Mouse (Mus musculus): ENCODE results near the gene Slfn3. TPM values are rescaled to one million over a fixed set of nuclear protein-coding genes. Genes with fewer than 3 reads are reported as not detected.
"Not testable (repeated sequence)": the region's sequence is repeated elsewhere in the genome, so short reads cannot be mapped to it uniquely, and the experiment has no call there.

Gene Slfn3
- 1.1 and 1.2 TPM in 2 replicates for polyA plus RNA-seq (2014; fragmentation: Nextera tagmentation; extraction: Ambion mirVana)

DNA sequence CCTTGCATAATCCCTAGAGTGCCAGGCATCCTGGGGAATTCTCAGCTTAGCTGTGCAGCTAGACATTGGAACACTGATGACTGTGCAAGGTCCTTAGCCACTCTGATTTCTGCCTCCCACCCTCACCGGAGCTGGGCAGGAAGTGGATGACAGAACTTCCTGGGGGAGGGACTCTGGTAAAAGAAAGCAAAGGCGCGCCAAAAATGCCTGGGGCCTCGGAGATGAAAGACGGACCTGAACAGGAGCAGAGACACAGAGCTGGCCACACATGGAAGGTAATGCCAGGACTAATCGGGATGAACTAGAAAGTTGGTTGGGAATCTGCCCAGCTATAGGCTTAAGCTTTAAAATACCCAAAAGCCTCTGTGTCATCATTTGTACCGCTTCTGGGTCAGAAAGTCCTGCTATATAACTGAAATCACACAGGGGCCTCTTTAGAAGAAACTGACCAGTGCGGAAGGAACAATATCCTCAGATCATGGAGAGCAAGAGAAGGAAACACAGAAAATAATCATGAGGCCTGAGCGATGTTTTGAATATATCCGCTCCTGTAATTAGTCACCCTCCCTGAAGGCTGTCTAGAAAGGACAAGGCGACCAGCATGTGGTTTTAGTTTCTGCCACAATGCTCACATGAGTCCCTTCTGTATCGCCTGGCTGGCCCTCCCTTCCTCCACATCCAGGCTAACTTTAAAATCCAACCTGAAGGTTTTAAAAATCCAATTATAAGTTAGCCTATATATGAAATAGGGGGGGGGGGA lies at the start of gene Slfn3:
TSS of gene Slfn3 (plus strand) at position 197 of the 760 bp plus-strand sequence.
- Histone ChIP-seq H3K9ac (no peak within 1 kb of the TSS), H3K4me1 (ENCODE audit: insufficient read depth) (no peaks in the 10 kb centered on the region), H3K4me2 (peak within 1 kb of the TSS; percentile 35), H3K27ac (ENCODE audit: low read depth) (no peak within 1 kb of the TSS), H3K36me3 (ENCODE audit: insufficient read depth) (no peaks in the 10 kb centered on the region), H3K9me3 (ENCODE audit: low read depth, low read length) (no peaks in the 10 kb centered on the region), H3K4me3 (ENCODE audit: low read depth, low read length) (no peak within 1 kb of the TSS), H3K27me3 (ENCODE audit: insufficient read depth, low read length) (no peaks in the 10 kb centered on the region)
- peak; percentile 11 for DNase-seq
- ATAC-seq (ENCODE audit: insufficient read depth), result no peak; the same call in 1 of the 2 replicates
- WGBS, result 71% methylated on average over 12 of the region's 12 CpGs
- TF ChIP-seq CTCF (IDR thresholded peaks at IDR 0.05; ENCODE audit: low read depth), result no peak

GRCm38 (mm10) chr11:83148939-83149338 lies 42.2 kb upstream of the Slfn3 start:
- not testable (repeated sequence) for H3K9me3 ChIP-seq (ENCODE audit: low read depth, low read length); ATAC-seq (ENCODE audit: insufficient read depth); H3K27ac ChIP-seq (ENCODE audit: low read depth); DNase-seq; H3K4me2 ChIP-seq; H3K4me1 ChIP-seq (ENCODE audit: insufficient read depth); H3K27me3 ChIP-seq (ENCODE audit: insufficient read depth, low read length); H3K36me3 ChIP-seq (ENCODE audit: insufficient read depth); H3K9ac ChIP-seq; H3K4me3 ChIP-seq (ENCODE audit: low read depth, low read length)
- WGBS, result no CpG with 5 or more reads among the region's 1 CpGs

GRCm38 (mm10) chr11:83174948-83175539 lies 16.1 kb upstream of the Slfn3 start, which contains the start of gene Slfn4:
Slfn4 (plus strand) TSS chr11:83175186.
- DNase-seq (no peak), ATAC-seq (ENCODE audit: insufficient read depth) (no peak)
- H3K27ac ChIP-seq (ENCODE audit: low read depth), result no peak within 1 kb of the TSS
- no peak within 1 kb of the TSS for H3K4me3 ChIP-seq (ENCODE audit: low read depth, low read length)
- no peak within 1 kb of the TSS for H3K4me2 ChIP-seq
- no peaks in the 10 kb centered on the region for H3K27me3 ChIP-seq (ENCODE audit: insufficient read depth, low read length)
- WGBS, result 81% methylated on average over 12 of the region's 12 CpGs
- H3K9ac ChIP-seq, result no peak within 1 kb of the TSS
- no peaks in the 10 kb centered on the region for H3K36me3 ChIP-seq (ENCODE audit: insufficient read depth)
- TF ChIP-seq CTCF (IDR thresholded peaks at IDR 0.05; ENCODE audit: low read depth), result no peak
- H3K4me1 ChIP-seq (ENCODE audit: insufficient read depth), result no peaks in the 10 kb centered on the region
- H3K9me3 ChIP-seq (ENCODE audit: low read depth, low read length), result no peaks in the 10 kb centered on the region

DNA sequence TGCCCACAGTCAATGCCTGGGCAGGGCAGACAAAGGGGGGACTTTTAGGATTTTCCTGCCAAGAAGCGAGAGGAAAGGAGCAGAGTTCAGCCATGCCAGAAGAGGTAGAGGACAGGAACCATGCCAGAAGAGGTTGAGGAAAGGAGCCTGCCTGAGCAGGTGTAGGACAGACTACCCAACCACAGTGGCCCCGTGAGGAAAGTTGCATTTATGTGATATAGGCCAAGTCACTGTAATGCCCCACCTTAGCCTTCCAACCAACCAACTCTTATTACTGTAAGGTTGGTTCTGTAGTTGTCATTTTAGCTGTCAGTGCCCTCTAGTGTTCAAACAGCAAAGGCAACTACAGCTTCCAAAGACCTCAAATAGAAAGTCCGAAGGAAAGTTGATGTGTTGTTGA lies 871 bp downstream of the Slfn3 start:
- Histone ChIP-seq H3K36me3 (ENCODE audit: insufficient read depth) (no peaks in the 10 kb centered on the region), H3K27ac (ENCODE audit: low read depth) (no peak overlapping the region), H3K4me1 (ENCODE audit: insufficient read depth) (no peaks in the 10 kb centered on the region), H3K9ac (no peak overlapping the region), H3K4me3 (ENCODE audit: low read depth, low read length) (no peak overlapping the region), H3K27me3 (ENCODE audit: insufficient read depth, low read length) (no peaks in the 10 kb centered on the region), H3K9me3 (ENCODE audit: low read depth, low read length) (no peaks in the 10 kb centered on the region), H3K4me2 (peak overlapping the region; percentile 35)
- peak; percentile 65 for TF ChIP-seq CTCF (IDR thresholded peaks at IDR 0.05; ENCODE audit: low read depth)
- DNase-seq (peak; percentile 62), ATAC-seq (ENCODE audit: insufficient read depth) (no peak)
- WGBS, result 60% methylated on average over 3 of the region's 3 CpGs

- Histone ChIP-seq H3K36me3 (ENCODE audit: insufficient read depth) (no peaks in the 10 kb centered on the region), H3K27me3 (ENCODE audit: insufficient read depth, low read length) (no peaks in the 10 kb centered on the region), H3K9ac (no peak overlapping the region), H3K9me3 (ENCODE audit: low read depth, low read length) (no peaks in the 10 kb centered on the region), H3K4me2 (no peak overlapping the region), H3K4me3 (ENCODE audit: low read depth, low read length) (no peak overlapping the region), H3K4me1 (ENCODE audit: insufficient read depth) (no peaks in the 10 kb centered on the region), H3K27ac (ENCODE audit: low read depth) (no peak overlapping the region)
- ATAC-seq (ENCODE audit: insufficient read depth) (no peak), DNase-seq (no peak)
- no peak for TF ChIP-seq CTCF (IDR thresholded peaks at IDR 0.05; ENCODE audit: low read depth)
These were observed 13.9 kb downstream of the Slfn3 start for GRCm38 (mm10) chr11:83205002-83205401.

- Histone ChIP-seq H3K4me1 (ENCODE audit: insufficient read depth) (no peaks in the 10 kb centered on the region), H3K9ac (no peak overlapping the region), H3K4me2 (no peak overlapping the region), H3K4me3 (ENCODE audit: low read depth, low read length) (no peak overlapping the region), H3K36me3 (ENCODE audit: insufficient read depth) (no peaks in the 10 kb centered on the region), H3K27ac (ENCODE audit: low read depth) (no peak overlapping the region), H3K27me3 (ENCODE audit: insufficient read depth, low read length) (no peaks in the 10 kb centered on the region), H3K9me3 (ENCODE audit: low read depth, low read length) (no peaks in the 10 kb centered on the region)
- DNase-seq, result no peak
- 67% methylated on average over 1 of the region's 1 CpGs for WGBS
- no peak for TF ChIP-seq CTCF (IDR thresholded peaks at IDR 0.05; ENCODE audit: low read depth)
- ATAC-seq (ENCODE audit: insufficient read depth), result no peak
These were observed 25.0 kb downstream of the Slfn3 start for GRCm38 (mm10) chr11:83216119-83216518.

- H3K9ac ChIP-seq, result no peak overlapping the region
- DNase-seq (no peak), ATAC-seq (ENCODE audit: insufficient read depth) (no peak)
- no peak for TF ChIP-seq CTCF (IDR thresholded peaks at IDR 0.05; ENCODE audit: low read depth)
- no peaks in the 10 kb centered on the region for H3K9me3 ChIP-seq (ENCODE audit: low read depth, low read length)
- 71% methylated on average over 1 of the region's 1 CpGs for WGBS
- no peaks in the 10 kb centered on the region for H3K27me3 ChIP-seq (ENCODE audit: insufficient read depth, low read length)
- H3K27ac ChIP-seq (ENCODE audit: low read depth), result no peak overlapping the region
- H3K4me1 ChIP-seq (ENCODE audit: insufficient read depth), result no peaks in the 10 kb centered on the region
- no peaks in the 10 kb centered on the region for H3K36me3 ChIP-seq (ENCODE audit: insufficient read depth)
- no peak overlapping the region for H3K4me3 ChIP-seq (ENCODE audit: low read depth, low read length)
- no peak overlapping the region for H3K4me2 ChIP-seq
These were observed 30.3 kb downstream of the Slfn3 start for GRCm38 (mm10) chr11:83221328-83221877.

Measured in lung, embryonic 14.5 days (tissue).